9 mouse cellular contexts compared by ENCODE assay signal in genomic region chr1:180974126-180974746, GRCm38 (mm10). TPM values are rescaled to one million over a fixed set of nuclear protein-coding genes. Genes with fewer than 3 reads are reported as not detected.
A peak's percentile ranks its signal among the peaks of the same experiment; 100 is the strongest.
DNase-seq lines count a peak whose midpoint lies in the region; ATAC-seq and TF ChIP-seq lines count a peak whose summit lies in the region.
"Had no signal": no experiment of that assay in that cellular context is flagged by ENCODE, and none has a peak within 500 bp of the region (broad histone marks: within the 10 kb centered on the region; RNA-seq: fewer than 3 reads in every experiment).

No protein-coding gene starts in this region.

- H3K4me3 ChIP-seq in layer of hippocampus, adult 2 months = no peak overlapping the region
- H3K4me3 ChIP-seq in stomach, embryonic 14.5 days (ENCODE audit: low read depth, low read length) = no peak overlapping the region
- H3K4me3 ChIP-seq: heart, embryonic 13.5 days had no signal

- 59% methylated on average over 14 of the region's 14 CpGs for WGBS in stomach, embryonic 14.5 days

- H3K9me3 ChIP-seq in stomach, embryonic 14.5 days (ENCODE audit: control insufficient read depth, low read depth, low read length) = no peaks in the 10 kb centered on the region
- H3K9me3 ChIP-seq: heart, embryonic 13.5 days had no signal

- no peaks in the 10 kb centered on the region for H3K27me3 ChIP-seq in stomach, embryonic 14.5 days (ENCODE audit: control insufficient read depth, insufficient read depth, low read length)
- H3K27me3 ChIP-seq: heart, embryonic 13.5 days had no signal

- TF ChIP-seq CTCF in layer of hippocampus, adult 2 months (conservative IDR thresholded peaks at IDR 0.05) = peak; percentile 90

- ATAC-seq in stomach, embryonic 14.5 days (ENCODE audit: insufficient number of reproducible peaks, insufficient read depth, low FRiP score, low read depth) = peak; percentile 24; the same call in 1 of the 2 replicates

- H3K4me2 ChIP-seq in stomach, embryonic 14.5 days (replicated peaks; ENCODE audit: low read depth, low read length) = no peak overlapping the region
- H3K4me2 ChIP-seq: heart, embryonic 13.5 days had no signal

- H3K9ac ChIP-seq in stomach, embryonic 14.5 days (replicated peaks; ENCODE audit: low read depth, low read length) = no peak overlapping the region
- H3K9ac ChIP-seq: heart, embryonic 13.5 days had no signal

- peak; percentile 32 for DNase-seq in ovary, postnatal 14 days (ENCODE audit: low spot score)
- no peak for DNase-seq in ovary, adult 18-20 months (ENCODE audit: low spot score)
- peak; percentile 52 for DNase-seq in c-Kit-positive CD71-positive TER-119-negative erythroid progenitor cells, embryonic 14.5 days (ENCODE audit: low read depth)
- DNase-seq in heart, adult 9 months (ENCODE audit: low spot score in 2 of 2) = peak; percentile 40 to 51
- peak; percentile 46 to 58 for DNase-seq in layer of hippocampus, adult 2 months (ENCODE audit: low spot score in 2 of 2)
- peak; percentile 73 for DNase-seq in lung, postnatal 36 days
- DNase-seq in urinary bladder, adult 2 months (ENCODE audit: low spot score) = no peak

- no peaks in the 10 kb centered on the region for H3K4me1 ChIP-seq in stomach, embryonic 14.5 days (ENCODE audit: control insufficient read depth, insufficient read depth, low read length)

- H3K27ac ChIP-seq in layer of hippocampus, adult 2 months = peak overlapping the region; percentile 85
- no peak overlapping the region for H3K27ac ChIP-seq in stomach, embryonic 14.5 days (ENCODE audit: low read length)
- H3K27ac ChIP-seq: heart, embryonic 13.5 days had no signal

- peaks cover 2% of the 10 kb centered on the region for H3K36me3 ChIP-seq in stomach, embryonic 14.5 days (ENCODE audit: control insufficient read depth, insufficient read depth, low read length)

RNA-seq across cellular contexts. Expression of gene Tmem63a, which starts 32.1 kb away (rescaled TPM):
- 10 to 100 TPM; 20.4 to 23.8 TPM for total RNA-seq in layer of hippocampus, adult 2 months (2021)
- polyA plus RNA-seq in stomach, embryonic 14.5 days (2014; fragmentation: Nextera tagmentation; extraction: Ambion mirVana) = 14.8 and 17.9 TPM in 2 replicates
- 72.8 and 80.0 TPM in 2 replicates for polyA plus RNA-seq in urinary bladder, adult 2 months (2012; rRNA removed)

RNA-seq across cellular contexts. Expression of gene Lefty1, which starts 39.4 kb away (rescaled TPM):
- 10 to 100 TPM; 11.4 to 12.9 TPM for total RNA-seq in layer of hippocampus, adult 2 months (2021)
- 1.8 and 3.6 TPM in 2 replicates for polyA plus RNA-seq in stomach, embryonic 14.5 days (2014; fragmentation: Nextera tagmentation; extraction: Ambion mirVana)
- polyA plus RNA-seq in urinary bladder, adult 2 months (2012; rRNA removed) = 27.3 and 32.8 TPM in 2 replicates

RNA-seq across cellular contexts. Expression of gene Ephx1, which starts 46.5 kb away (rescaled TPM):
- 10 to 100 TPM; 30.2 to 30.3 TPM for total RNA-seq in layer of hippocampus, adult 2 months (2021)
- polyA plus RNA-seq in stomach, embryonic 14.5 days (2014; fragmentation: Nextera tagmentation; extraction: Ambion mirVana) = 6.4 and 8.4 TPM in 2 replicates
- 159 and 184 TPM in 2 replicates for polyA plus RNA-seq in urinary bladder, adult 2 months (2012; rRNA removed)

Comparison
In these comparisons a context has a peak if more than half of its experiments do, and no peak if none do; other contexts are left out.
1. DNase-seq: peak in ovary, postnatal 14 days (single experiment), c-Kit-positive CD71-positive TER-119-negative erythroid progenitor cells, embryonic 14.5 days (single experiment), heart, adult 9 months (2 of 2), layer of hippocampus, adult 2 months (2 of 2) and lung, postnatal 36 days (single experiment); none in ovary, adult 18-20 months (single experiment) and urinary bladder, adult 2 months (single experiment).
2. RNA of gene Ephx1, which starts 46.5 kb away (polyA plus RNA-seq): 159 to 184 TPM in urinary bladder, adult 2 months; 6.4 to 8.4 TPM in stomach, embryonic 14.5 days; every median in the first group is over 10 times any median in the second.